Comparison of ENCODE assay signal across 7 mouse cellular contexts in the genomic region with DNA sequence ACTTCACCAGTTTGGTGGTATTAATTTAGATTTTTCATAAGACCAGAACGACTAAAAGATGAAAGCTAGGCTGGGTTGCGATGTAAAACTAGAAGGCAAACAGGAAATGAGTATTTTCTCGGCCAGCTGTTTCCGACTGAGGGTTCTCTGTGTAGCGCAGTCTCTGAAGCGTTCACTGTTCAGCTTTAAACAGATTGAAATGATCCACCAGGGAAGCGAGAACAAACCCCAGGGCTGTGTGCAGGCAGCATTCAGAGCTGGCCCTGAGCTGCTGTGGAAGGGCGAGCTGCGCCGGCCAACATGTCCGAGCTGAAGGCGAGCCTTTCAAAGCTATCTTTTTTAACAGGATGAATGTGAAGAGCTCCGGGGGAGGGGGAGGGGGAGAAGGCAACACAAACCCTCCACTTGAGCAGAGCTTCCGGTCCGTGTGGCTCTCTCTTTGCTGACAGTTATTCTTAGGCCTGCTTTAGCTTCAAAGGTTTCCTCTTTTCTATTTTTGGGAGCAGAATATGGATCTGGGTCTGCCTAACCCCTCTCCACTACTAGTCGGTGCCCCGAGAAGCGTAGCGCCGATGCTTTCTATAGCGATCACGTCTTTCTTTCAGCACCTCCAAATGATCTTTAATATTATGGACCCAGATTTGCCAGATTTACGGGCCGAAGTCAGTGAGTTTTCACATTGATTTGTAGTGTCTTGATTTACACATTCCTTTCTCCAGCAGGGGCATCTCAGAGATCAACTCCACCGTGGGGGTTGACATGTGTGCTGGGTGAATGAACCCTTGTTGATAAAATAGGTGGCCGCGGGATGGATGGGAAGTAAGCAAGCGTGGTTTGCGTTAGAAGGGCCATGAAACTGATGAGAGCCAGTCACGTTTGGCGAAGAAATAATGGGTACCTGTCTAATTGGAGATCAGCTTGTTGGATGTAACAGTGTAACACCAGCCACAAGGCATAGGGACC. TPM values are rescaled to one million over a fixed set of nuclear protein-coding genes. Genes with fewer than 3 reads are reported as not detected.
DNase-seq lines count a peak whose midpoint lies in the region; ATAC-seq lines count a peak whose summit lies in the region.

No protein-coding gene starts in this region.

- H3K27me3 ChIP-seq in forebrain, embryonic 14.5 days (replicated peaks; ENCODE audit: control insufficient read depth, insufficient read depth, low read length), result no peaks in the 10 kb centered on the region
- peaks cover 22% of the 10 kb centered on the region for H3K27me3 ChIP-seq in liver, embryonic 13.5 days

- no peaks in the 10 kb centered on the region for H3K36me3 ChIP-seq in forebrain, embryonic 14.5 days (ENCODE audit: control insufficient read depth, insufficient read depth, low read length)
- H3K36me3 ChIP-seq in liver, embryonic 13.5 days, result no peaks in the 10 kb centered on the region

- WGBS in forebrain, embryonic 14.5 days, result 68% methylated on average over 31 of the region's 31 CpGs
- WGBS in liver, embryonic 13.5 days (ENCODE audit: insufficient replicate concordance), result 10% methylated on average over 31 of the region's 31 CpGs

- H3K9ac ChIP-seq in forebrain, embryonic 14.5 days (ENCODE audit: low read length), result no peak overlapping the region
- H3K9ac ChIP-seq in liver, embryonic 13.5 days, result peak overlapping the region; percentile 53

- intact Hi-C loops in heart, postnatal 10 days (cut with DNase I), result loop anchor here (5.0 kb wide), 2 partner anchors 61 to 69 kb away; a partner anchor contains a TSS

- peak; percentile 26; the same call in 1 of the 2 replicates for ATAC-seq in forebrain, embryonic 14.5 days
- peak; percentile 37 for ATAC-seq in liver, embryonic 13.5 days (ENCODE audit: low read depth)
- ATAC-seq in monocyte, adult 5-6 weeks (replicated peaks; ENCODE audit: insufficient number of reproducible peaks, low FRiP score, low TSS enrichment, poor library complexity, severe bottlenecking), result peak; percentile 60

- no peaks in the 10 kb centered on the region for H3K9me3 ChIP-seq in forebrain, embryonic 14.5 days (replicated peaks; ENCODE audit: control insufficient read depth, low read length)
- H3K9me3 ChIP-seq in liver, embryonic 13.5 days (replicated peaks), result no peaks in the 10 kb centered on the region

- H3K4me2 ChIP-seq in forebrain, embryonic 14.5 days (ENCODE audit: low read length), result no peak overlapping the region
- H3K4me2 ChIP-seq in liver, embryonic 13.5 days, result peak overlapping the region; percentile 66

- H3K27ac ChIP-seq in forebrain, embryonic 14.5 days (ENCODE audit: low read depth, low read length), result no peak overlapping the region
- H3K27ac ChIP-seq in liver, embryonic 13.5 days, result peak overlapping the region; percentile 35; the same call in 1 of the 2 replicates

- H3K4me1 ChIP-seq in forebrain, embryonic 14.5 days (ENCODE audit: control insufficient read depth, insufficient read depth, low read length), result 0 out of 2 replicates have a peak, but pooled peaks cover 4% of the 10 kb centered on the region
- peaks cover 43% of the 10 kb centered on the region for H3K4me1 ChIP-seq in liver, embryonic 13.5 days (replicated peaks)

- H3K4me3 ChIP-seq in forebrain, embryonic 14.5 days (ENCODE audit: low read depth, low read length), result no peak overlapping the region
- peak overlapping the region; percentile 48 for H3K4me3 ChIP-seq in liver, embryonic 13.5 days (replicated peaks)

- DNase-seq in brain, embryonic 18.5 days (ENCODE audit: low read depth, low spot score), result peak; percentile 39
- DNase-seq in forebrain, embryonic 14.5 days (ENCODE audit: low spot score), result peak; percentile 49
- DNase-seq in heart, postnatal 10 days, result peak; percentile 80 to 82
- peak; percentile 69 to 71 for DNase-seq in kidney, postnatal 25 days
- DNase-seq in liver, embryonic 13.5 days, result peak; percentile 20
- DNase-seq in spleen, postnatal 36 days (ENCODE audit: low spot score in 2 of 2), result peak; percentile 81 to 84

RNA-seq across cellular contexts. Expression of a gene that starts 59.3 kb away (rescaled TPM):
- polyA plus RNA-seq in forebrain, embryonic 14.5 days (2014; fragmentation: Nextera tagmentation; extraction: Ambion mirVana), result 9.5 and 11.6 TPM in 2 replicates
- 10 to 100 TPM; 33.7 to 38.5 TPM for total RNA-seq in heart, postnatal 10 days (2021)
- polyA plus RNA-seq in liver, embryonic 13.5 days (2015; fragmentation: Nextera tagmentation; extraction: Ambion mirVana), result 11.1 and 14.5 TPM in 2 replicates
- total RNA-seq in monocyte, adult 5-6 weeks (2017), result 89.3 to 167 TPM (median 89.4 TPM) in 3 replicates

Comparison
In these comparisons a context has a peak if more than half of its experiments do, and no peak if none do; other contexts are left out.
1. DNase-seq: peak in every context shown above with its lines; median percentile 82 in spleen, postnatal 36 days; 81 in heart, postnatal 10 days; 70 in kidney, postnatal 25 days; 49 in forebrain, embryonic 14.5 days; 39 in brain, embryonic 18.5 days; 20 in liver, embryonic 13.5 days.